Mouse (Mus musculus) intestine, embryonic 15.5 days (tissue): ENCODE measurements around the gene Gm21477. TPM values are rescaled to one million over a fixed set of nuclear protein-coding genes. Genes with fewer than 3 reads are reported as not detected.
"Not testable (repeated sequence)": the region's sequence is repeated elsewhere in the genome, so short reads cannot be mapped to it uniquely, and the experiment has no call there.

Experiments
- ATAC-seq: fragments of 200-750 bp; cut with Nextera tagmentation; 2 replicates; pipeline ENCODE4 v1.8.0; 2017; ENCODE audit warnings: moderate TSS enrichment, moderate library complexity
- H3K27ac ChIP-seq: fragments of 300-500 bp; sonication (generic); 2 replicates; pipeline ENCODE4 v1.5.1; 2015; ENCODE audit warnings: mild to moderate bottlenecking, inconsistent platforms
- H3K27me3 ChIP-seq: fragments of 300-500 bp; sonication (generic); replicated peaks from 2 replicates; pipeline ENCODE4 v1.6.1; 2015; ENCODE audit warnings: inconsistent platforms
- H3K36me3 ChIP-seq: fragments of 300-500 bp; sonication (generic); 2 replicates; pipeline ENCODE4 v1.6.1; 2015; ENCODE audit warnings: inconsistent platforms
- H3K4me1 ChIP-seq: fragments of 300-500 bp; sonication (generic); replicated peaks from 2 replicates; pipeline ENCODE4 v1.6.1; 2015; ENCODE audit warnings: inconsistent platforms
- H3K4me2 ChIP-seq: fragments of 300-500 bp; sonication (generic); replicated peaks from 2 replicates; pipeline ENCODE4 v1.6.1; 2015; ENCODE audit warnings: mild to moderate bottlenecking, inconsistent platforms
- H3K4me3 ChIP-seq: fragments of 300-500 bp; sonication (generic); replicated peaks from 2 replicates; pipeline ENCODE4 v1.5.1; 2015; ENCODE audit warnings: inconsistent platforms
- H3K9ac ChIP-seq: fragments of 300-500 bp; sonication (generic); 2 replicates; pipeline ENCODE4 v1.6.1; 2015; ENCODE audit warnings: inconsistent platforms
- H3K9me3 ChIP-seq: fragments of 300-500 bp; sonication (generic); 2 replicates; pipeline ENCODE4 v1.6.1; 2016; ENCODE audit warnings: inconsistent platforms
- WGBS: fragments of 180-500 bp; shearing (Covaris S2); methylation state at CpG from one replicate; pipeline ENCODE4 v1.1.7; 2015; 5-methylcytosine and 5-hydroxymethylcytosine counted together
- polyA plus RNA-seq: library from polyadenylated mRNA; unstranded; fragments of >200 nt; fragmentation: Nextera tagmentation; extraction: Ambion mirVana; gene quantifications from 2 replicates; pipeline ENCODE4 v1.2.1, GENCODE M21; 2015

Gene Gm21477
- polyA plus RNA-seq: not detected in 2 replicates

DNA sequence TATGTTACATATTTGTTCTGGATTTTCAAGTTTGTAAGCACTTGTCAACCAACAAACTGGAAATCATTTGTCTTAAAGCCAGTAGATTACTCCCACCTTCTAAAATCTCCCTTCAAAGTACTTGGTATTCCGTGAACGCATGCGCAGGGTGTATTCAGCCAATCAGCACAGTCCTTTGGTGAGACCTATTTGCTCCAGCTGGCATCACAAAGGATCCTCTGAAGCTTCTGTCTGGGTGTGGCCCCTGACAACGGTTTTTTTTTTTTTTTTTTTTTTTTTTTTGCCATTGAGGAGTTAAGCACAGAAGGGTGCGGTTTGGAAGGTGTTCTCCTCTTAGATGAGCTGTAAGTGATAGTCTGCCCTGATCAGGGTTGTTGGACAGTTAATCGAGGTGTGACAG lies at the start of gene Gm21477:
TSS of gene Gm21477 (plus strand) at position 301 of the 400 bp plus-strand sequence.
- H3K27ac ChIP-seq, H3K4me2 ChIP-seq, H3K9ac ChIP-seq, H3K4me3 ChIP-seq, H3K36me3 ChIP-seq, H3K4me1 ChIP-seq, ATAC-seq, H3K27me3 ChIP-seq, H3K9me3 ChIP-seq: not testable (repeated sequence)
- WGBS: no CpG with 5 or more reads among the region's 6 CpGs
